Comparison of ENCODE assay signal across 11 mouse cellular contexts in the genomic region with DNA sequence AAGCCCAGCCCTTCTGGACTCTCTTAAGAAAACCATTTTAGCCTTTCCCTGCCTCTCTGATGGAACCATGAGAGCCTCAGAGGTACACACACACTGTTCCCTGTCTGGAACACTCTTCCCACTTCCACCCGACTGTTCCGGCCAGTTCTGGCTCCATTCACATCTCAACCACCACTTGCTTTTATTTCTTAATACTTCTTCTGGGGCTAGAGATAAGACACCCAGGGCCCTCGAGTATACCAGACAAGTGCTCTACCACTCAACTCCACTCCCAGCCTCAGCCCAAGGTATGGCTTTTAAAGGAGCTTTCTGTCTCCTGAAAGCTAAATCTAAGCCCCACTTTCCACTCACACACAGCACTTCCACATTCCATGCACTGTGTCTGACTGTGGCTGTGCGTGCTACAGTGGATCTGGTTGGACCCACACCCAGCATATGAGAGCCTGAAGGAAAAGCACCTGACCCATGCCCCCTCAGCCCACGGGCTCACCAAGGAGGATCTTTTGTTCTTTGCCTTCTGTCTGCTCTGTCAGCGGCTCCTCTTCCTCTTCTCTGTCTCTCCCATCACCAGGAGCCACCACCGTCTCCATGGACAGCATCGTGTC. TPM values are rescaled to one million over a fixed set of nuclear protein-coding genes. Genes with fewer than 3 reads are reported as not detected.
DNase-seq lines count a peak whose midpoint lies in the region; ATAC-seq lines count a peak whose summit lies in the region.
"Had no signal": no experiment of that assay in that cellular context is flagged by ENCODE, and none has a peak within 500 bp of the region (broad histone marks: within the 10 kb centered on the region; RNA-seq: fewer than 3 reads in every experiment).

No protein-coding gene starts in this region.

- no peak for ATAC-seq in heart, embryonic 11.5 days (replicated peaks; ENCODE audit: insufficient number of reproducible peaks, low FRiP score, low TSS enrichment)
- ATAC-seq in neural tube, embryonic 13.5 days (ENCODE audit: low read depth), result no peak
- ATAC-seq in activated CD4-positive, CD25-positive, alpha-beta regulatory T cell, adult 4 months, result no peak
- ATAC-seq: hindbrain, embryonic 16.5 days had no signal

- peak overlapping the region; percentile 14 for H3K4me2 ChIP-seq in heart, embryonic 11.5 days
- no peak overlapping the region for H3K4me2 ChIP-seq in neural tube, embryonic 13.5 days
- H3K4me2 ChIP-seq: limb, embryonic 13.5 days had no signal

- no peaks in the 10 kb centered on the region for H3K9me3 ChIP-seq in heart, embryonic 11.5 days (replicated peaks; ENCODE audit: control insufficient read depth, low read length)
- H3K9me3 ChIP-seq in neural tube, embryonic 13.5 days, result no peaks in the 10 kb centered on the region
- H3K9me3 ChIP-seq in limb, embryonic 10.5 days (replicated peaks), result no peaks in the 10 kb centered on the region
- H3K9me3 ChIP-seq: limb, embryonic 13.5 days had no signal

- WGBS in heart, embryonic 11.5 days (ENCODE audit: insufficient replicate concordance), result 73% methylated on average over 8 of the region's 8 CpGs
- 92% methylated on average over 8 of the region's 8 CpGs for WGBS in neural tube, embryonic 13.5 days
- 88% methylated on average over 8 of the region's 8 CpGs for WGBS in limb, embryonic 10.5 days

- peak overlapping the region; percentile 16; the same call in 1 of the 2 replicates for H3K27ac ChIP-seq in heart, embryonic 11.5 days (ENCODE audit: low read depth, low read length)
- H3K27ac ChIP-seq in neural tube, embryonic 13.5 days (replicated peaks), result no peak overlapping the region
- H3K27ac ChIP-seq in limb, embryonic 10.5 days, result 0 out of 2 replicates have a peak overlapping the region, but pooled peaks have one; percentile 19
- H3K27ac ChIP-seq: limb, embryonic 13.5 days had no signal

- peak overlapping the region; percentile 18; the same call in 1 of the 2 replicates for H3K4me3 ChIP-seq in heart, embryonic 11.5 days (ENCODE audit: low read depth, low read length)
- no peak overlapping the region for H3K4me3 ChIP-seq in neural tube, embryonic 13.5 days
- no peak overlapping the region for H3K4me3 ChIP-seq in limb, embryonic 10.5 days
- H3K4me3 ChIP-seq: limb, embryonic 13.5 days had no signal

- peaks cover 14% of the 10 kb centered on the region for H3K36me3 ChIP-seq in heart, embryonic 11.5 days (ENCODE audit: control insufficient read depth, insufficient read depth, low read length)
- H3K36me3 ChIP-seq in neural tube, embryonic 13.5 days, result peaks cover 61% of the 10 kb centered on the region
- peaks cover 42% of the 10 kb centered on the region for H3K36me3 ChIP-seq in limb, embryonic 10.5 days

- no peaks in the 10 kb centered on the region for H3K27me3 ChIP-seq in heart, embryonic 11.5 days (ENCODE audit: control insufficient read depth, insufficient read depth, low read length)
- H3K27me3 ChIP-seq in neural tube, embryonic 13.5 days, result no peaks in the 10 kb centered on the region
- H3K27me3 ChIP-seq in limb, embryonic 10.5 days (ENCODE audit: low read depth, poor library complexity, severe bottlenecking), result peaks cover 8% of the 10 kb centered on the region

- H3K9ac ChIP-seq in heart, embryonic 11.5 days (ENCODE audit: low read depth, low read length), result no peak overlapping the region; the same call in 1 of the 2 replicates
- H3K9ac ChIP-seq in neural tube, embryonic 13.5 days, result peak overlapping the region; percentile 55
- H3K9ac ChIP-seq: limb, embryonic 13.5 days had no signal

- no peak for DNase-seq in heart, postnatal 10 days
- no peak for DNase-seq in neural tube, embryonic 10.5 days (ENCODE audit: extremely low spot score, low spot score)
- no peak for DNase-seq in limb, embryonic 10.5 days (ENCODE audit: low spot score)
- DNase-seq in lung, postnatal 4 days, result peak; percentile 21 to 43
- DNase-seq in cerebellum, postnatal 10 days, result no peak

- intact Hi-C loops in heart, postnatal 10 days (cut with DNase I), result no loop called here

- peaks cover 25% of the 10 kb centered on the region for H3K4me1 ChIP-seq in heart, embryonic 11.5 days (ENCODE audit: control insufficient read depth, insufficient read depth, low read length)
- H3K4me1 ChIP-seq in neural tube, embryonic 13.5 days (replicated peaks), result peaks cover 48% of the 10 kb centered on the region
- peaks cover 24% of the 10 kb centered on the region for H3K4me1 ChIP-seq in limb, embryonic 10.5 days

RNA-seq across cellular contexts. Expression of gene Wdr81, which starts 4.1 kb away (rescaled TPM):
- 3.6 and 4.0 TPM in 2 replicates for polyA plus RNA-seq in heart, embryonic 11.5 days (2014; fragmentation: Nextera tagmentation; extraction: Ambion mirVana)
- total RNA-seq in heart, postnatal 10 days (2021), result 1 to 10 TPM; 7.8 to 8.3 TPM
- polyA plus RNA-seq in neural tube, embryonic 13.5 days (2015; fragmentation: Nextera tagmentation; extraction: Ambion mirVana), result 5.9 and 6.0 TPM in 2 replicates
- 5.6 and 6.6 TPM in 2 replicates for polyA plus RNA-seq in limb, embryonic 10.5 days (2016; fragmentation: Nextera tagmentation; extraction: Ambion mirVana)
- polyA plus RNA-seq in activated CD4-positive, CD25-positive, alpha-beta regulatory T cell, adult 4 months (2017; shearing (Covaris generic)), result 1 to 10 TPM; 5.2 to 7.3 TPM

RNA-seq across cellular contexts. Expression of gene Serpinf2, which starts 11.0 kb away (rescaled TPM):
- polyA plus RNA-seq in heart, embryonic 11.5 days (2014; fragmentation: Nextera tagmentation; extraction: Ambion mirVana), result 2.4 and 5.4 TPM in 2 replicates
- total RNA-seq in heart, postnatal 10 days (2021), result not detected
- polyA plus RNA-seq in neural tube, embryonic 13.5 days (2015; fragmentation: Nextera tagmentation; extraction: Ambion mirVana), result 0.25 TPM in 1 of 2 replicates, not detected in the other
- 0.36 TPM in 1 of 2 replicates, not detected in the other for polyA plus RNA-seq in limb, embryonic 10.5 days (2016; fragmentation: Nextera tagmentation; extraction: Ambion mirVana)
- polyA plus RNA-seq in activated CD4-positive, CD25-positive, alpha-beta regulatory T cell, adult 4 months (2017; shearing (Covaris generic)), result not detected
- polyA plus RNA-seq: embryonic facial prominence, embryonic 14.5 days had no signal

RNA-seq across cellular contexts. Expression of gene Tlcd2, which starts 11.1 kb away (rescaled TPM):
- polyA plus RNA-seq in heart, embryonic 11.5 days (2014; fragmentation: Nextera tagmentation; extraction: Ambion mirVana), result 14.4 and 16.1 TPM in 2 replicates
- total RNA-seq in heart, postnatal 10 days (2021), result 1 to 10 TPM; 8.1 to 9.3 TPM
- 3.9 and 4.3 TPM in 2 replicates for polyA plus RNA-seq in neural tube, embryonic 13.5 days (2015; fragmentation: Nextera tagmentation; extraction: Ambion mirVana)
- polyA plus RNA-seq in limb, embryonic 10.5 days (2016; fragmentation: Nextera tagmentation; extraction: Ambion mirVana), result 9.2 and 9.8 TPM in 2 replicates
- polyA plus RNA-seq in activated CD4-positive, CD25-positive, alpha-beta regulatory T cell, adult 4 months (2017; shearing (Covaris generic)), result 10 to 100 TPM in 1 of 2 experiments, 1 to 10 TPM in 1; 5.6 to 16.0 TPM

RNA-seq across cellular contexts. Expression of gene Serpinf1, which starts 27.9 kb away (rescaled TPM):
- polyA plus RNA-seq in heart, embryonic 11.5 days (2014; fragmentation: Nextera tagmentation; extraction: Ambion mirVana), result 50.9 and 55.1 TPM in 2 replicates
- total RNA-seq in heart, postnatal 10 days (2021), result 10 to 100 TPM; 23.6 to 29.0 TPM
- 60.8 and 74.9 TPM in 2 replicates for polyA plus RNA-seq in neural tube, embryonic 13.5 days (2015; fragmentation: Nextera tagmentation; extraction: Ambion mirVana)
- 214 and 217 TPM in 2 replicates for polyA plus RNA-seq in limb, embryonic 10.5 days (2016; fragmentation: Nextera tagmentation; extraction: Ambion mirVana)
- 1 to 10 TPM; 1.8 to 3.9 TPM for polyA plus RNA-seq in activated CD4-positive, CD25-positive, alpha-beta regulatory T cell, adult 4 months (2017; shearing (Covaris generic))

RNA-seq across cellular contexts. Expression of gene Prpf8, which starts 36.2 kb away (rescaled TPM):
- polyA plus RNA-seq in heart, embryonic 11.5 days (2014; fragmentation: Nextera tagmentation; extraction: Ambion mirVana), result 56.1 and 62.1 TPM in 2 replicates
- 100 to 1,000 TPM; 103 to 109 TPM for total RNA-seq in heart, postnatal 10 days (2021)
- 47.3 and 51.3 TPM in 2 replicates for polyA plus RNA-seq in neural tube, embryonic 13.5 days (2015; fragmentation: Nextera tagmentation; extraction: Ambion mirVana)
- 81.7 and 82.6 TPM in 2 replicates for polyA plus RNA-seq in limb, embryonic 10.5 days (2016; fragmentation: Nextera tagmentation; extraction: Ambion mirVana)
- 10 to 100 TPM; 33.9 to 38.7 TPM for polyA plus RNA-seq in activated CD4-positive, CD25-positive, alpha-beta regulatory T cell, adult 4 months (2017; shearing (Covaris generic))

Comparison
In these comparisons a context has a peak if more than half of its experiments do, and no peak if none do; other contexts are left out.
1. DNase-seq: peak in lung, postnatal 4 days (2 of 2); none in heart, postnatal 10 days (0 of 2), neural tube, embryonic 10.5 days (single experiment), limb, embryonic 10.5 days (single experiment) and cerebellum, postnatal 10 days (0 of 2).